Mouse (Mus musculus) granulocyte monocyte progenitor cell, adult 5-6 weeks (primary cell): Measurements from ENCODE around the gene Thumpd2. TPM values are rescaled to one million over a fixed set of nuclear protein-coding genes. Genes with fewer than 3 reads are reported as not detected.

Source experiments
- ATAC-seq: replicated peaks from 2 replicates; pipeline ENCODE4 v1.8.0; 2016; ENCODE audit warnings: mild to moderate bottlenecking, moderate TSS enrichment, inconsistent platforms; ENCODE audit not compliant: poor library complexity, severe bottlenecking
- total RNA-seq, 2 experiments: library from RNA; stranded (forward) in 1 of 2; stranded (reverse) in 1 of 2; fragments of 200-712, 200-1000 nt in 1 of 2; fragments of >200 nt in 1 of 2; fragmentation: Nextera tagmentation in 1 of 2; gene quantifications; 2 replicates each; pipeline ENCODE4 v1.2.3; 2014 to 2017

Thumpd2 gene
- total RNA-seq, 2 experiments from 2014 or later: 8.4 to 11.3 TPM

- no peak for ATAC-seq
Observed at GRCm38 (mm10) chr17:81038707-81039408, 26.0 kb downstream of the Thumpd2 start.

GRCm38 (mm10) chr17:81035354-81035753, 29.5 kb downstream of the Thumpd2 start:
- ATAC-seq: no peak

GRCm38 (mm10) chr17:81032957-81033356, 31.9 kb downstream of the Thumpd2 start:
- no peak for ATAC-seq

GRCm38 (mm10) chr17:81031830-81032442, 32.9 kb downstream of the Thumpd2 start:
- ATAC-seq: no peak

- no peak for ATAC-seq
Observed at GRCm38 (mm10) chr17:81027331-81027730, 37.6 kb downstream of the Thumpd2 start.

- ATAC-seq: no peak
Observed at GRCm38 (mm10) chr17:81017132-81017531, 47.8 kb downstream of the Thumpd2 start.

- ATAC-seq: peak; percentile 93
Observed at GRCm38 (mm10) chr17:81015814-81016447, 49.0 kb downstream of the Thumpd2 start.

- no peak for ATAC-seq
Observed at GRCm38 (mm10) chr17:81010844-81011685, 53.8 kb downstream of the Thumpd2 start.

- no peak for ATAC-seq
Observed at GRCm38 (mm10) chr17:81010199-81010598, 54.7 kb downstream of the Thumpd2 start.

- ATAC-seq: no peak
Observed at GRCm38 (mm10) chr17:81009112-81009511, 55.8 kb downstream of the Thumpd2 start.

- no peak for ATAC-seq
Observed at GRCm38 (mm10) chr17:81005292-81005691, 59.6 kb downstream of the Thumpd2 start.

- no peak for ATAC-seq
Observed at GRCm38 (mm10) chr17:81004454-81004853, 60.4 kb downstream of the Thumpd2 start.

GRCm38 (mm10) chr17:81002130-81002529, 62.8 kb downstream of the Thumpd2 start:
- ATAC-seq: no peak

- no peak for ATAC-seq
Observed at GRCm38 (mm10) chr17:81001647-81002046, 63.2 kb downstream of the Thumpd2 start.

GRCm38 (mm10) chr17:81001010-81001409, 63.9 kb downstream of the Thumpd2 start:
- ATAC-seq: no peak

GRCm38 (mm10) chr17:80998958-80999357, 65.9 kb downstream of the Thumpd2 start:
- ATAC-seq: no peak

- ATAC-seq: peak; percentile 66
Observed at GRCm38 (mm10) chr17:80997226-80997625, 67.7 kb downstream of the Thumpd2 start.

GRCm38 (mm10) chr17:80991535-80992127, 73.3 kb downstream of the Thumpd2 start:
- ATAC-seq: no peak

- no peak for ATAC-seq
Observed at GRCm38 (mm10) chr17:80982976-80983375, 81.9 kb downstream of the Thumpd2 start.

- ATAC-seq: peak; percentile 85
Observed at GRCm38 (mm10) chr17:80982412-80982787, 82.5 kb downstream of the Thumpd2 start.
